Mouse (Mus musculus) kidney, adult 8-10 months (tissue): ENCODE results near the gene Rev1.
A peak's percentile ranks its signal among the peaks of the same experiment; 100 is the strongest.
"Not testable (repeated sequence)": the region's sequence is repeated elsewhere in the genome, so short reads cannot be mapped to it uniquely, and the experiment has no call there.

Experiments
- DNase-seq, 2 experiments: peaks; one replicate each; pipeline ENCODE4 v3.0.0; 2022

Gene Rev1

DNA sequence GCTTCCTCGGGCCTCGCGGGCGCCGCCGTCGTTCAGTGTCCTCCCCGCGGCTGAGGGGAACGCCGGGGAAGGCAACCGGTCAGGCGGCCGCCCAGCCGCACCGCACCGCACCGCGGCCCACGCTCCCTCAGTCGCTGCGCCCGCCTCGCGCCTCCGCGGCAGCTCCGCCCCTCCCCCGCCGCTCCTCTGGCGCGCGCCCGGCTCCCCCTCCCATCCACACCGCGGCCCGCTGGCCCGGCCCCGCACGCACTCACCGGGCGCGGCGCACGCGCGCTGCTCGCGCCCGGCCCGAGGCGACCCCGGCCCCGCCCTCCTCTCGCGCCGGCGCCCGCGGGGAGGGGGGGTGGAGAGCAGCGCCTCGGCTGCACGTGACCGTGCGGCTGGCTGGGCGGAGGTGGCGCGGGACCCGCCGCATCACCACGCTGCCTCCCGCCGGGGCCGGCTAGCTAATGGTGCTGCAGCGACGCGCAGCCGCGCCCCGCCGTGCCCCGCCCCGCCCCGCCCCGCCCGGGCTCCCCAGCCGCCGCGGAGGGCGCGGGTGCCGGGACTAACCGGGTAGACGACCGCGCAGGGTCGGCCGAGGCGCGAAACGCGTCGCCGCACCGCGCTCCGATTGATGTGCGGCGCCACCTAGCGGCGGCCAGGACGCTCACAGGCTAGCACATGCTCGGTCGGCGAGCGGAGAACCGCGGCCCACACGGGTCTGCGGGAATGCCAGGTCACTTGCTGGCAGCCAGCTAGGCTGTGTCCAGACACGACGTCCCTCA is at the start of gene Rev1:
Gene Rev1, minus strand, starts transcription at position 301 of the 767 bp plus-strand sequence.
- peak; percentile 91 to 94 for DNase-seq

DNA sequence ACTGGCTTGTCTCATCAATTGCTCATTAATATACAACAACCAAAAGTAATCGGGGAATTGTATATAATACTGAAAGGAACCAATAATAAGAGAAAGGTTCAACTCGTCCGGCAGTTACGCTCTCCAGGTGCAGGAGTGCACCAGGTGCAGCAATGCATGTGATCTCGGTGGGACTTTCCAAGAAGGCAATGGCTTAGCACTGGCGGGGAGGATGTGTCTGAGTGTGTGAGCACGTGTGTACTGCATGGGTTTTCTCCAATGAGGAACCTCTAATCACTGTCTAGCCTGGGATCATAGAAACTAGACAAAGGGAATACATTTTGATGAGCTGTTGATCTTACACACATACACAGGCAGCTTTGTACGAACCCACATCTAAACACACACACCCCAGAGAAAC is 49.3 kb upstream of the Rev1 start:
- DNase-seq = no peak

DNA sequence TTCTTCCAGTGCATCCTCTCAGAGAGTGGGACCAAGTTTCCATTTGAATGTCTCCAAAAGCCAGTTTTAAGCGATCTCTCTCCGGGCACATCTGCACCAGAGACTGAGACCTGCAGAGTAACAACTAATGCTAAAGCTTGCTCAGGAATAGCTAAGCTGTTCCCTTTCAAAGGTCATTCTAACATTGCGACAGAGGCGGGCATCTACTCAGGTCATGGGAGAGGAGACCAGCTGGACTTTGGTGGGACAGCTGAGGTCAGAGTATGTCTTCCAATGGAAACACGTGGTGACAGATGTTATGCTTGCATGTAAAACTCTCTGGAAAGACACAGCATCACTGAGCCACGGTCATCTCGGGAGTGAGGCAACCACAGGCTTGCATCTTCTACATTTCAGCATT is 46.5 kb upstream of the Rev1 start:
- peak; percentile 25 to 50 for DNase-seq

DNA sequence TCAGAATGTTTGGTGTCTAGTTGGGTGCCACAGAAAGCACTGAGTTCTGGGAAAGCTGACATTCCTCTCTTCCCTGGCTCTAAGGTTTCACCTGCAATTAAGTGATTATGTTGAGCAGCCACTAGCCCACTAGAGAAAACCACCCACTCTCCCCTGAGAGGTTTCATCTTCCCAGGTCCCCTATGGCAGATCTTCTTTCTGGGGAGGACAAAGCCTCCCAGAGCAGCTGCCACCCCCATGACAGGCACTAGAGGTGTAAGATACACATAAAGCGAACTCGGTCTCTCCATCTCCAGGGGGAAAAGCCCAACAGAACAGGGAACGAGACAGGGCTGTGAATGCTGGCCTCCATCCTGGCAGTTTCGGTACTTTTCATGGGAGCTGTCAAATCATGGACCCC is 42.3 kb upstream of the Rev1 start:
- no peak for DNase-seq

DNA sequence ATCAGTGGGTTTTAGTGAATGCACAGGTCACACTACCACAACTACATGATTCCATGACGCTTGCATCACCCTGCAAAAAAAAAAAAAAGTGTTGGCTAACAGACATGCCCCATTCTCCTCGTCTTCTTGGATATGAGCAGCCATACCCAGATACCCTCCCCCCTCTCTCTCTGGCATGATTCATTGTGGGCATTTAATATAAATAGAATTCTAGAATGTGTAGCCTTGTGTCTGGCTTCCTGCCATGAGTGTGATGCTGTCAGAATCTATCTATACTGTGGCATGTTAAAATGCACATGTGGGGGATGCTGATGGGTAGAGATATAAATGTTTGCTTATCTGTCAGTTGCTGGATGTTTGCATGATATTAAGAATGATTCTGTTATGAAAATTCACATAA is 36.1 kb upstream of the Rev1 start:
- no peak for DNase-seq

DNA sequence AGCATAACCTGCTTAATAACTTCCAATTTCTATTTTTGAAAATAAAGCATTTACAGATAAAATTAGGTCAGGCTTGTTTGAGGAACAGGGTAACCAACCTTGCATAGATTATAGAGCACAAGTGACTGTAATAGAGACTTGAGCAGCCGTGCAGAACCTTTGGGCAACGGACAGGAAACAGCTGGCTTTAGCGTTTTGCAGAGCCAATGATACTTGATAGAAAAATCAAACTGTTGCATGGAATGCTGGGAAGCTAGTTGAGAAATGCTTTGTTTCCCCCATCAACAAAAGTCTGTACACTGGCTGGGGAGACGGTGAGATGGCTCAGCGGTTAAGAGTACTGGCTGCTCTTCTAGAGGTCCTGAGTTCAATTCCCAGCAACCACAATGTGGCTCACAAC is 20.5 kb upstream of the Rev1 start:
- no peak for DNase-seq

DNA sequence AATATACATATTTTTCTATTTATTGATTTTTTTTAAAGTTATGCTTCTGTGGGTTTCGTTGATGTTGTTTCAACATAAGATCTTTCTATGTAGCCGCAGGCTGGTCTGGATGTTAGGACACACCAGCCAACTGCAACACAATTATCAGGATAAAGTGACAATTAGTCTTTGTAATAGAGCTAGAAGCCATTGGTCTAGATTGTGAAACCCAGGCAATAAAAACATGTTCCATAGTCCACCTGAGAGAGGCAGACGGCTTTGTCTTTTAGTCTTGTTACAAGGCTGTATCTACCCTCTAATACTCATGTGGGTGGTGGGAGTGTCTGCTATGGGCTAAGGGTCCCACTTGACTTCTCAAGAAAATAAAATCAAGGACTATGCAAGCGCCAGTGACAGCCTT is 16.4 kb upstream of the Rev1 start:
- DNase-seq = no peak

DNA sequence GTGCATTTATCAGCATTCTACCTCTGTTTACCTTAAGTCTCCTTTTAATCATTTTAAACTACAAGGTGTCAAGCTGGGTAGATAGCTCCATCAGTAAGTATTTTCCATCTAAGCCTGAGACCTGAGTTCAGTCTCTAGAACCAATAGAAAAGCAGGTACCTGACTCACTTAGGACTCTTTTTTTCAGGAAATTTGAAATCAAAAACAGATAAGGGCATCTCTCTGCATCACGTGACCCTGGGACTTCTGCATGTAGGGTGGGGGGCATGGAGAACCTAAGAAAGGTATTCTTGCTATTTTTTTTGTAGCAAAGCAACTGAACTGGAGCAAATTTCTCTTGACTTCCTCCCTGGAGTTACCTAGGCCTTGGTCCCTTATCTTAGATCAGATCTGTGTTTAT is 11.8 kb upstream of the Rev1 start:
- no peak for DNase-seq

DNA sequence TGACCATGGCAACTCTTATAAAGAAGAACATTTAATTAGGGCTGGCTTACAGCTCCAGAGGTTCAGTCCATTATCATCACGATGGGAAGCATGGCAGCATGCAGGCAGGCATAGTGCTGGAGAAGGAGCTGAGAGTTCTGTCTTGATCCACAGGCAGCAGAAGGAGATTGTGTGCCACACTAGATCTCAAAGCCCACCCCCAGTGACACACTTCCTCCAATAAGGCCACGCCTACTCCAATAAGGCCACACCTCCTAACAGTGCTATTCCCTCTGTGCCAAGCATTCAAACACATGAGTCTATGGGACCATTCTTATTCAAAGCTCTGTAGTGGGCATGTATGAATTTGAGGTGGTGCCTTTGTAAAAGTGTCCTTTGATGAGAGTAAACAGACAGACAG is 11.3 kb upstream of the Rev1 start:
- no peak for DNase-seq

DNA sequence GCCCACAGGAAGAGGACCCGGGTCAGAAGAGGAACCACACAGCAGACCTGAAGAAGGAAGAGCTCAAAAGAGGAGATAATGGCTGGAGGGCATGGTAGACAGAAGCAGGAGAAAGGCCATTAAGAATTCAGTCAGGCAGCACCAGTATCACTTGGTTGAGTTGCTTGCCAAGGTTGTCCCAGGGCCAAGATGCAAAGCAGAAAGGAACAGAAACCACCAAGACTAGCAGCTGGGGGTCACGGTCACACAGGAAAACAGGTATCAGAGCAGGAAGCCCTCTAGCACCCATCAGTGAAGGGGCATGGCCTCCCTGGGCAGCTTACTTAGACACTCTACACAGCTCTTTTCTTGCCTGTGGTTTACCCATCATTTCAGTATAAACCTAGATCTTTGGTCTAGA is 9.8 kb upstream of the Rev1 start:
- DNase-seq = no peak

DNA sequence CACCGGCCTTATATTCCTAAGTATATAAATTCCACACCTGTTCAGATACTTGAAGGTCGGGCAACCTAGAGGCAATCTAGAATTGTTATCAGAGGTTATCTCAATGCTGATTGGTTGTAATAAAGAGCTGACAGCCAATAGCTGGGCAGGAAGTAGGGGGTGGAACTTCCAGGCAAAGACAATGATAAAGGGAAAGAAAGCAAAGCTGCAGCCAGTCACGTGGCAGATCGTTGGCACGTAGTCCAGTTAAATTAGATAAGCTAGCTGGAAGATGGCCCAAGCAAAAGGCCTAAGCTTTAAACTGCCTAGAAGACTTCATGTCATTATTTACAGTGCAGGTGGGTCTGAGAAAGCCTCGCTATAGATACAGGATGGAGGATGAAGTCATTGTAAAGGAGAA is 3.3 kb upstream of the Rev1 start:
- no peak for DNase-seq

DNA sequence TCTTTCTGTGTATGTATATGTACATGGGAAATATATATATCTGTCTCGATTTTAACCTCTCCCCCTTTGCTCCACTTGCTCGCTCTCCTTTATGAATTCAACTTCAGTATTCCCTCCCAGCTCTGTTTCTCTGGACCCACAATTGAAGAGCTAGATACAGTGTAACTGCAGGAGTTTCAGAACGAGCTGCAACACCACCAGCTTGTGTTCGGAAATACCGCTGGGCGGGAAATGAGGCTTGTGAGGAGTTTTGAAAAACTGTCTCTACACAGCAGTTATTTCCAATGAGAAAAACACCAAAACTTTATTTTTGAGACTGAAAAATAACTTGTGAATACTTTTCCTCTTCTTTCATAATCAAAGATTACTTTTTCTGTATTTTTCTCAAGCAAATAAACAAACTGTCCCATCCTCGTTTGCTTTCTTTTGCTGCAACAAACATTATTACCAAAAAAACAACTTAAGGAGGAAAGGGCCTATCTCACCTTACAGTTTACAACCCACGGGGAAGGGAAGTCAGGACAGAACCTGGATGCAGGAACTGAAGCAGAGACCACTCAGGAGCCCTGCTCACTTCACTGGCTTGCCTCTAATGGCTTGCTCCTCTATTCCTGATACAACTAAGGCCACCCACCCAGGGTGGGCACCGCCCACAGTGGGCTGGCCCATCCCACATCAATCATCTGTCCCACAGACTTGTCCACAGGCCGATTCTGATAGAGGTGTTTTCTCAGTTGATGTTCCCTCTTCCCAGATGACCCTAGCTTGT is 1.3 kb upstream of the Rev1 start:
- no peak for DNase-seq

DNA sequence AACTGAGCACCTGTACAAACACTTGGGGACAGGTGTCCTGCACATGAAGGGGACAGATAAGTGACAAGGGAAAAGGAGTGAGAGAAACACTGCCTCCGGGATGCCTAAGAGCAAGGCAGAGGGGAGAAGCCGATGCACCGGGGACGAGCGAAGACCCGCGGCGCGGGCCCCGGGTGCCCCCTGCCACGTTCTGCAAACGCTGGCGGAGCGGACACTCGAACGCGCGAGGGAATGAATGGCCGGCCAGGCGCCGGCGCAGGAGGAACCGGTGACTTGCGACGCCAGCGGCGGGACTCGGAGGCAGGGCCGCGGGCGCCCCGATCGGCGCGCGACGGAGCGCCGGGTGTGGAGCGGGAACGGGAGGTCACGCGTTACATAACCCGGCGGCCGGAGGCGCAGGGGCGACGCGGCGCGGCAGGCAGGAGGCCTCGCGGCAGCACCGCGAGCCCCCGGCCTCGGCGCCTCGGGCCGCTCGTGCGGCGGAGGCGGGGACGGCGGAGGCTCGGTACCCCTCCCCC is 623 bp downstream of the Rev1 start:
- DNase-seq = peak; percentile 52 to 56

DNA sequence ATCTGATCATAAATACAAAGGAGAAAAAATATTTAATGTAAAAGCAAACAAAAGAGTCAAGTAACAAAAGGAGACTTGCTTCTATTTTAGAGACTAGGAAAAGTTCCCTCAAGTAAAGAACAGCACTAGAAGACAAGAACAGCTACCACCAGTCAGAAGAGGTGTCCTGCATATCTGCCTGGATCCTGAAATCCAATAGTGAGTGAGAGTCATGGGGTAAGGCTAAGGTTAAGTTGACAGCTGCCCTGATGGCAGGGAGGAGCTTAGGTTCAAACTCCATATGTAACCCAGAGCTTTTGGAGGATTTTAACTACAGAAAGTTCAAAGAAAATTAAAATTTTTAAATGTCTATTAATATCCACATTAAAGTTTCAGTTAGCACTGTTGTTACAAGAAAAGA is 2.6 kb downstream of the Rev1 start:
- DNase-seq = no peak

DNA sequence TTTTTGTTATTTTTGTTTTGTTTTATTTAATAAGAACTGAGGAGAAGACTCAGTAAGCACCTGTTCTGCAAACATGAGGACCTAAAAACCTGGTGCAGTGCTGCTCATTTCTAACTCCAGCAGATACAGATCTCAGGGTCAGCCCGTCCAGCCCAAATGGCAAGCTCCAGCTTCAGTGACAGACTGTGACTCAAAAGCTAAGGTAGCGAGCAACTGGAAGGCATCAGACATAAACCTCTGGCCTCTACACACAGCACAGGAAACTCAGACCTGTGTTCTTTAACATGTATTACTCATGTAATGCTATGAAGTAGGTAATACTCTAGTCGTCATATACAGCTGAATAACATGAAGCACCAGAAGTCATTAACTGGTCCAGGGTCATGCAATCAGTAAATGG is 3.2 kb downstream of the Rev1 start:
- DNase-seq = no peak

DNA sequence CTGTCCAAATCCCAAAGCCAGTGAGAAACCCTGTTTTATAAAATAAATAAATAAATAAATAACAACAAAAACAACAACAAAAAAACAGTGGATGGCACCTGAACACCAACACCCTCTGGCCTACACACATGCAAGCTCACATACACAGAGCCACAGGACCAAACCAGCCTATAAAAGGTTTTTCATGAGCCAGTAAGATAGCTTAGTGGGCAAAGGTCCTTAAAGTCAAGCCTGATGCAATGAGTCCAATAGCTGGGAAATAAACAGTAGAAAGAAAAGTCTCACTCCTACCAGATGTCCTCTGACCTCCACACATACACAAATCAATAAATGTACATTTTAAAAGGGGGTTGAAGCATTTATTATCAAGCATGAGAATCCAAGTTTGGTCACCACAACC is 5.3 kb downstream of the Rev1 start:
- no peak for DNase-seq

DNA sequence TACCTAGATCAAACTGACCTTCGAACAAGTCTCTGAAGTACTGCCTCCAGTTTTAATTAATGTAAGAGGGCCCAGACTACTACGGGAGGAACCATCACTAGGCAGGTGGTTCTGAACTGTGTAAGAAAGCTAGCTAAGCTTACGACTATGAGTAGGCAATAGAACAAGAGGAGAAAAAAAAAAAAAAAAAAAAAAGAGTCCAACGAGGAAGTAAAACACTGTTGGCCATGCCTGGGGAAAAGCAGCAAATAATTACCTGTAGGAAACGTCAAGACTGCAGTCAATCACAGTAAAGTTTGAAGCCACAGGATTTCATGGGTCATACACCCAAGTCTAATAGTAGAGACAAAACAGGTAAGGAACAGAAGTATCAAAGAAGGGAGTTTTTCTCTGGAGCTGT is 8.7 kb downstream of the Rev1 start:
- no peak for DNase-seq

DNA sequence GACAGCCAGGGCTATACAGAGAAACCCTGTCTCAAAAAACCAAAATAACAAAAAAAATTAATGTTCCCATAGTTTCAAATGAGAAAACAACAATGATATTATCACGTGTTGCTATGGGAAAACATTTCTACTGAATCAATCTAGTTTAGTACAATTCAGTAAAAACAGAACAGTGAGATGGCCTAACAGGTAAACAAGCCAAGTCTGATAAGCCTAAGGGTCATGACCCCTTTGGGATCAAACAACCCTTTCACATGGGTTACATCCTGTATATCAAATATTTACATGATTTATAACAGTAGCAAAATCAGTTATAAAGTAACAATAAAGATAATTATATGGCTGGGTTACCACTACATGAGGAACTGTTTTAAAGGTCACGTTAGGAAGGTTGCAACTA is 11.0 kb downstream of the Rev1 start:
- DNase-seq = no peak

DNA sequence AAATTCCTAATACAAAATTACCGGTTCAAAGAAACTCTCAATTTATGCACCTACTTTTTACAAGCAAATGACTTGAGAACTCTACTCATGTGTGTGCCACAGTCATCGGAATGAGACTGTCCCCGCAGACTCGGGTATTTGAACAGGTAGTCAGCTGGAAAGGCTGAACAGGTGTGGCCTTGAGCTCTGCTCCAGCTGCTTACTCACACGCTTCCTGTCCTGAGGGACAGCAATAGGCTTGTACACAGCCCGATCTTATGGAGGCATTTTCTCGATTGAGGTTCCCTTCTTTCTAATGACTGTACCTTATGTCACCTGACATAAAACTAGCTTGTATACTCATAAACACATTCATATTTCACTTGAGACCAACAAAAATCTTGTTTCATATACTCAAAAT is 19.8 kb downstream of the Rev1 start:
- DNase-seq = no peak

DNA sequence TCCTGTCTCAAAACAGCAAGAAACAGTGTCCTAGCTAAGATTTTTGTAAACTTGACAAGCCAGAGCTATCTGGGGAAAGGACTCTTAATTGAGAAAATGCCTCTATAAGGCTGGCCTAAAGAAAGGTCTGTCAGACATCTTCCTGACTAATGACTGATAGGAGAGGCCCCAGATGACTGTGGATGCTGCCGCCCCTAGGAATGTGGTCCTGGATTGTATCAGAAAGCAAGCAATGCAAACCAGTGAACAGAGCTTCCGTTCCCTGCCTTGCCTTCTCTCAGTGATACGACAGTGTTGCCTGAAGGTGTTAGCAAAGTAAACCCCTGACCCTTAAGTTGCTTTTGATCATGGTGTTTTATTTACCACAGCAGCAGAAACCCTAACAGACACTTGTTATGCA is 25.8 kb downstream of the Rev1 start:
- no peak for DNase-seq

DNA sequence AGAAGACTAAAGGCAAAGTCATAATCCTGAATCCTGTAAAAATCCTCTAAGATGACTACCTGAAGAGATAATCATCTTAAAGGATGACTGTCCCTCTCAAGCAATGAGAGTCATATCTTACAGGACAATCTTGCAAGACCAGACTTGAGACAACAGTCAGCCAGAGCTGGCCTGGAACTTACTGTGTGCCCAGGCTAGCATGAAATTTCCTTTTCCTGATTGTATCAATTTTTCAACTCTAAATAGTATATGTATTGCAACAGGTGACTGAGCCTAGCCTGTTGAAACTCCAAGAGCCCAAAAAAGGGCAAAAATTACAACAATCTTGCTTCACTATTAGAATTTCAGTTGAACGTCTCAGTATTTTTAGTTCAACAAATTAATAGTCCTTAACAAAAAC is 26.4 kb downstream of the Rev1 start:
- no peak for DNase-seq

DNA sequence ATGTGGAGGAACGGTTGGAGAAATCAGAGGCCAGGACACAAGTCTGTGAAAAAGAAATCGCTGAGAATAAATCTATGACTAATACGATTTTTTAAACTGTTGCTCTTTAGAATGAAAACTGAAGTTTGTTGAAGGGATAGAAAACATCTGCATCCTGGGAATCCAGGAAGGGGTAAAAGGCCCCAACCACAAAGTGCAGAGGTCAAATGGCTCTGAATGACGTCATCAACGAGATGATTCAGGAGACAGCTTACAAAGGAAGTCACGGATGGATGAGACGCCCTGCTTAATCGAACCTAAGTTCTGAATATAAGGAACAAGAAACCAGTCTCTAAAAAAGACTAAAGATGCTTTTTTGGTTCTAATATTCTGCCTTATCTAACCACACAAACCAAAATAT is 48.3 kb downstream of the Rev1 start:
- peak in 1 of 2 experiments; percentile 7 for DNase-seq

DNA sequence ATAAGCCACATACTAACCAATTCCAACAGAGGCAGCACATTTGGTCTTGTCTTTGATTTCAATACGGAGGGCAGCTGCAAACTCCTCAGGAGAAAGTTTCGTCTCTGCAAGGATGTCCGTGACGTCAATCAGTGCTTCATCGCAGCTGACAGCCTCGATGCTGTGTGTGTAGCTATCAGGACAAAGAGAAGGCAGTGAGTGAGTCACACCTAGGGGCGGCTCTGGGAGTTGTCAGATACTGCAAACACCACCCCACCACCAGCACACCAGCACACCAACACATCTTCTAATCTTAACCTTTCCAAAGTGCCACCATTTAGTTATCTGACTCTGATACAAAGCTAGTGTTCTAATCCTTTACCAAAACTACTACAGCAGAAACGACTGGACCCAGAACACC is 58.3 kb downstream of the Rev1 start:
- DNase-seq = no peak

DNA sequence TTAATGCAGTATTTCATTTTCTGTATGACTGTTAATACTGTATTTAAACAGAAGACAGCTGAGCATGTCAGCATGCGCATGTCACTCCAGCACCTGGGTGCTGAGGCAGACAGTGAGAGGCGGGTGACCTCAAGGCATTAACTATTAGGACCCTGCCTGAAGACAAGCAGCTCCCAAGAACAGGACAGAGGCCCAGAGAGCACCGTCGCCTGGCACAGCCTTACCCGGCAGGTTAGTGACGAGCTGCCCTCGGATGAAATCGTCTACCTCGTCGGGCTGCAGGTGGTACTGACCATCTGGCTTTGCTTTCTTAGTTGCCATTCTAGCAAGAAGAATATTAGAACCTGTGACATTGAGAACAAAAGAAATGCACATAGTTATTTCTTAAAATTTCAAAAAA is 62.3 kb downstream of the Rev1 start:
- DNase-seq = no peak

DNA sequence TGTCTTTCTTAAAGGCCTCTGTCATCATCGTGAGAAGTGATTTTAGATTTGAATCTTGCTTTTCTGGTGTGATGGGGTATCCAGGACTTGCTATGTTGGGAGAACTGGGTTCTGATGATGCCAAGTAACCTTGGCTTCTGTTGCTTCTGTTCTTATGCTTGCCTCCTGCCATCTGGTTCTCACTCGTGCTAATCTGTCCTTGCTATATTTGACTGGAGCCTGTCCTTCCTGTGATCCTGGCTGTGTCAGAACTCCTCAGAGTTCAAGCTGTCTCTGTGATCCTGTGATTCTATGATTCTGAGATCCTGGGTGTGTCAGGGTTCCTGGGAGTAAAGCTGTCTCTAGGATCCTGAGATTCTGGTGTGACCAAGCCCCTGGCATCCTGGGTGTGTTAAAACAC is 67.4 kb downstream of the Rev1 start:
- DNase-seq = not testable (repeated sequence)
